Mouse (Mus musculus): ENCODE data around the gene Lbh.

DNA sequence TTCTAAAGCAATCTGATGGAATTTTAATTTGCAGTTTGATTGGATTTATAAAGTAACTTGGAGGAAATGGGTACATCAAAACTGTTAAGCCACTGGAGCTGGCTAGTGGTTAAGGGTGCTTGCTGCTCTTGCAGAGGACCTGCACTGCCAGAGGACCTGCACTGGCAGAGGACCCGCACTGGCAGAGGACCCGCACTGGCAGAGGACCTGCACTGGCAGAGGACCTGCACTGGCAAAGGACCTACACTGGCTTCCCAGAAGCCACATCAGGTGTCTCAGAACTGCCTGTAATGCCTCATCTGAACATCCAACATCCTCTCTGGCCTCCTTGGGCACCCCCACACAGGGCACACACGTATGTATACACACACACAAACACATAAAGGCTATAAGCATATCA is 22.6 kb upstream of the Lbh start:
- TF ChIP-seq EP300 (IDR thresholded peaks at IDR 0.05; ENCODE audit: insufficient read depth, low read depth, low read length) = no peak
- no peak for TF ChIP-seq CTCF (IDR thresholded peaks at IDR 0.05; ENCODE audit: low read depth, low read length)
- no peak for TF ChIP-seq POLR2A (IDR thresholded peaks at IDR 0.05; ENCODE audit: insufficient read depth, low read length)

All from ES-Bruce4 (cell line).